Mouse (Mus musculus): Measurements from ENCODE around the gene Ptpn20. TPM values are rescaled to one million over a fixed set of nuclear protein-coding genes. Genes with fewer than 3 reads are reported as not detected.

The Ptpn20 gene
- polyA plus RNA-seq, 1 experiment from 2014 or later, result not detected

DNA sequence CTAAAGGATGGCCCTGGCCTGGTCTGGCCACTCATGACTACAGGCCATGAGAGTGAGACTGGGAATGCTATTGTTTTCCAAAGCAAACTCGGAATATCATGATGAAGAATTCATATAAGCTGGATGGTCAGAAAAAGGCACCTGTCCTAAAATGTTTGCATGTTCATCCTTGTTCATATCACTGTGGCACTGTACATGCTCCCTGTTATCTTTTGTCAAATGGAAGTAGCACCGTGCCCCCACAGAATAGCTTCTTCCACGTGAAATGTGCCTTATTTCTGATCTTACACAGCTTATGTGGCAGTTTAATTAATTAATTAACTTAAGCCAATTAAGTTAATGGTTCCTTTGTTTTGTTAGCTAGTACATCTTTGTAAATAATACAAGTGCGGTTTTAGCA, 45.3 kb downstream of the Ptpn20 start:
- no peaks in the 10 kb centered on the region for H3K36me3 ChIP-seq
- H3K27me3 ChIP-seq (ENCODE audit: low read depth, poor library complexity, severe bottlenecking), result no peaks in the 10 kb centered on the region
- DNase-seq (ENCODE audit: low spot score), result no peak
- H3K9me3 ChIP-seq (replicated peaks), result no peaks in the 10 kb centered on the region
- no peak overlapping the region for H3K4me3 ChIP-seq
- H3K4me1 ChIP-seq, result no peaks in the 10 kb centered on the region
- WGBS, result 92% methylated on average over 4 of the region's 4 CpGs
- H3K27ac ChIP-seq (replicated peaks), result no peak overlapping the region

DNA sequence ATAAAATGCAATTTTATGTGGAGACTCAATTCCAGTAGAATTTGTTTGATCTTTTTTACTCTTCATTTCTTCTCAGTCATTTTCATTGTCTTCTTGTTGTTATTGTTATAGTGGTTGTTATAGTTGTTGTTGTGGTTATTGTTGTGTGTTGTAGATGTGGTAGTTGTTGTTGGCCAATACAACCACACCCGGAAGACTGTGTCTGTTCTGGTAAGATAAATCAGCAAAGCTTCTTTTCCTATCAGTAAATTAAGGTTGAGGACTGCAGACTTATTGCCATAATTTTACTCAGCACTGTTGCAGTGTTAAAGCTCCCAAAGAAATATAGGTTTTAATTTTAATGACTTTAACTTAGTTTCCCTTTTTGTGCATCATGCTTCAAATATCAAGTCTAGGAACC, 45.8 kb downstream of the Ptpn20 start:
- Histone ChIP-seq H3K4me1 (no peaks in the 10 kb centered on the region), H3K27me3 (ENCODE audit: low read depth, poor library complexity, severe bottlenecking) (no peaks in the 10 kb centered on the region), H3K4me3 (no peak overlapping the region), H3K9me3 (replicated peaks) (no peaks in the 10 kb centered on the region), H3K36me3 (no peaks in the 10 kb centered on the region), H3K27ac (replicated peaks) (no peak overlapping the region)
- no peak for DNase-seq (ENCODE audit: low spot score)
- 92% methylated on average over 1 of the region's 1 CpGs for whole genome bisulfite sequencing

DNA sequence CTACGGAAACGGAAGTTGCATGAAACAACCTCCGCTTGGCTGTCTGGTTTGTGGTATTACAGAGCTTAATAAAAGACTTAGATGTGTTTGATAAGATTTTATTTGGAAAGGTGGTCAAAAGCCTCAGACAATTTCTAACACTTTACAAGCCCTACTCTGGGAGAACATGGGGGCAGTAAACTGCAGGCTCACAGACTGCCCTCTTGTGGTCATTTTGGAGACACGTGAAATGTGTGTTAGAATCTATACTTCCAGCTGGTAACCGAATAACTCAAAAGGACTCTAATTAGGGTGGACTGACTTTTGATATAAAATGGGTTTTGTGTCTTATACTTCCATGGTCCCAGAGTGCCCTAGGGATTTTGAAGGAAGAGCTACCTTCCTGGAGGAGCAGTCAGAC, 50.4 kb downstream of the Ptpn20 start:
- H3K4me3 ChIP-seq, result no peak overlapping the region
- no peaks in the 10 kb centered on the region for H3K36me3 ChIP-seq
- no peaks in the 10 kb centered on the region for H3K4me1 ChIP-seq
- H3K27ac ChIP-seq (replicated peaks), result no peak overlapping the region
- WGBS, result 81% methylated on average over 5 of the region's 5 CpGs
- no peak for DNase-seq (ENCODE audit: low spot score)
- H3K27me3 ChIP-seq (ENCODE audit: low read depth, poor library complexity, severe bottlenecking), result no peaks in the 10 kb centered on the region
- H3K9me3 ChIP-seq (replicated peaks), result no peaks in the 10 kb centered on the region

DNA sequence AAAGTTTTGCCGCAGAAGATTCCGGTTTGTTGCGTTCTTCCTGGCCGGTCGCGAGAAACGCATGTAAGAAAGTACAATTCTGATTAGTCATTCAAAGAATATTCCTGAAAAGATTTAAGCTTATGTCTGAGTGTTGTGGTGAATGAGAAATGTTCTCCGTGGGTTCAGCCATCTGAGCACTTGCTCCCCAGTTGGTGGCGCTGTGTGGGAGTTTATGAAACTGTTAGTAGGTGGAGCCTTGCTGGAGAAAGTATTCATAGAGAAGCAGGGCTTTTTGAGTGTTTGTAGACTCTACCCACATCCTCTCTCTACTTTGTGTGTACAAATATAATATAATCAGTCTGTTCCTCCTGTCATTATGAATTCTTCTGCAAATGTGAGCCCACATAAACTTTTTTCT, 61.7 kb downstream of the Ptpn20 start:
- no peaks in the 10 kb centered on the region for H3K36me3 ChIP-seq
- no peaks in the 10 kb centered on the region for H3K4me1 ChIP-seq
- H3K27me3 ChIP-seq (ENCODE audit: low read depth, poor library complexity, severe bottlenecking), result no peaks in the 10 kb centered on the region
- DNase-seq (ENCODE audit: low spot score), result no peak
- H3K9me3 ChIP-seq (replicated peaks), result peaks cover 6% of the 10 kb centered on the region; the same call in 1 of the 2 replicates
- H3K4me3 ChIP-seq, result no peak overlapping the region
- WGBS, result 90% methylated on average over 9 of the region's 9 CpGs
- H3K27ac ChIP-seq (replicated peaks), result no peak overlapping the region

DNA sequence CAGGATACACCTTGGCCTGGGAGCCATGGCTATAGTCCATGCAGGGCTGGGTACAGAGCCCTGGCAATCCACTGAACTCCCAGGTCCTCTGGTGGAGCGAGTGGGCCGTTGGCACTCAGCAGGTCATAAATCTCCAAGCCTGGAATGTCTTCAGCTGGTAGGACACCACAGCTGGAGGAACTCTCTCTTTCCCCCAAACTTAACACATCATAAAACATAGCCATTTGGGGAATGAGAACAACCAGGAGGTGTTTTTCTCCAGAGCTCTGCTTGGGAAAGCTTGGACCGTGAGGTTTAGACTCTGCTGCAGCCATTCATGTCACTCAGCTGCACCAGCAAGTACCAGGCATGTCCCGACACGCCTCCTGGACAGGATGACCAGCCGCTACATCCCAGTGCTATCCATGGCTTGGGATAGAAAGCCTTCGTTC, 68.5 kb downstream of the Ptpn20 start:
- Histone ChIP-seq H3K27me3 (ENCODE audit: low read depth, poor library complexity, severe bottlenecking) (peaks cover 11% of the 10 kb centered on the region), H3K4me3 (no peak overlapping the region), H3K9me3 (replicated peaks) (no peaks in the 10 kb centered on the region), H3K27ac (replicated peaks) (no peak overlapping the region), H3K36me3 (no peaks in the 10 kb centered on the region), H3K4me1 (no peaks in the 10 kb centered on the region)
- 89% methylated on average over 7 of the region's 7 CpGs for WGBS
- no peak for DNase-seq (ENCODE audit: low spot score)

DNA sequence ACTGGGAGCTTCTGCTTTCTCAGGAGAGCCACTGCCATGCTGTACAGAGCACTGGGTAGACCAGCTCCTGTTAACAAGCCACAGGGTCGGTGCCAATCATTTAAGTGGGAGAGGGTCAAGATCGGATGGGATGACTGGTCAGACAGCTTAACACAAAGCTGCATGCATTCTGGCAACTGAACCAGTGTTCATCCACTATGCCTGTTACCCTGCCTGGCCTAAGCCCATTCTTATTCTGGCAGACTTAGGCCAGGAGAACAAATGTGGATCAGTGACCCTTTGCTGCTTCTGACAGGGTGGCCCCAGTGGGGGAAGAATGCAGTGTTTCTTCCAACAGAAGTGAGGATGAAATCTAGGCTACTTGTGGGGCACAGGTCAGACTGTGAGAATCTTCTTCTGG, 69.3 kb downstream of the Ptpn20 start:
- Histone ChIP-seq H3K27ac (replicated peaks) (no peak overlapping the region), H3K4me3 (no peak overlapping the region), H3K36me3 (no peaks in the 10 kb centered on the region), H3K9me3 (replicated peaks) (no peaks in the 10 kb centered on the region), H3K27me3 (ENCODE audit: low read depth, poor library complexity, severe bottlenecking) (peaks cover 11% of the 10 kb centered on the region), H3K4me1 (no peaks in the 10 kb centered on the region)
- DNase-seq (ENCODE audit: low spot score), result no peak
- 63% methylated on average over 2 of the region's 2 CpGs for WGBS

DNA sequence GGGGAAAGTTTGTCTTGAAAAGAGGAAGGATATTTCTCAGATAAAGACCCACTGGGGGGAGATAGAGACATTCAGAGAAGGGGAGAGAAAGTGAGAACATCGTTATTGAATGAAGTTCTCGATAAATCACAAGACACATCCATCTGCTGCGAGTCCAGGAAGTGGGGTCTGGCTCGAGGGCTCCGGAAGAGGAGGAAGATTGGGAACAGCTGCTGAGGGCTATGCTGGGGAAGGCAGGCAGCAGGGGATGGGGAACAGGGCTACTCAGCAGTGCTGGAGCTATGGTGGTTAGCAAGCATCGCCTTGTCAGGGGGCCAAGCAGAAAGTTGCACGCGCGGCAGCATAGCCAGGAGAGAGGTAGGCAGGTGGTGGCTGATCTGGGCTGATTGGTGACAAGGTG, 73.1 kb downstream of the Ptpn20 start:
- H3K27ac ChIP-seq (replicated peaks), result no peak overlapping the region
- H3K27me3 ChIP-seq (ENCODE audit: low read depth, poor library complexity, severe bottlenecking), result peaks cover 2% of the 10 kb centered on the region; the same call in 1 of the 2 replicates
- H3K4me3 ChIP-seq, result no peak overlapping the region
- no peaks in the 10 kb centered on the region for H3K36me3 ChIP-seq
- WGBS, result 87% methylated on average over 9 of the region's 9 CpGs
- DNase-seq (ENCODE audit: low spot score), result no peak
- H3K4me1 ChIP-seq, result no peaks in the 10 kb centered on the region
- H3K9me3 ChIP-seq (replicated peaks), result no peaks in the 10 kb centered on the region

DNA sequence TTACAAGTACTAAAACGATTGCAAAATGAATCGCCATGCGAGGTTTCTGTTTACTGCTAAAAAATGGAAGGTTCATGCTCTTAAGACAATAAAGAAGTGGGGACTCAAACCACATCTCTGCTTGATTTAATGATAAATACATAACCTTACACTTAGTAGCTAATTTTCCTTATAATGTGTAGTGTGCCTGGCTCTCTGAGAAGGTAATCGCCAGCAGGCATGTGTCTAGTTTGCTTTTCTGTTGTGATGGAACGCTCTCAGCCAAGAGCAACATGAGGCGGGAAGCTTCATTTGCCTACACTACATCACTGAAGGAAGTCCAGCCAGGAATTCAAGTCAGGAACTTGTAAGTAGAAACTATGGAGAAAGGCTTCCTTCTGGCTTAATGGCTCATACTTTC, 77.3 kb downstream of the Ptpn20 start:
- no peak for DNase-seq (ENCODE audit: low spot score)
- no peaks in the 10 kb centered on the region for H3K9me3 ChIP-seq (replicated peaks)
- H3K4me1 ChIP-seq, result no peaks in the 10 kb centered on the region
- WGBS, result 91% methylated on average over 6 of the region's 6 CpGs
- no peak overlapping the region for H3K27ac ChIP-seq (replicated peaks)
- no peak overlapping the region for H3K4me3 ChIP-seq
- H3K27me3 ChIP-seq (ENCODE audit: low read depth, poor library complexity, severe bottlenecking), result no peaks in the 10 kb centered on the region
- no peaks in the 10 kb centered on the region for H3K36me3 ChIP-seq

DNA sequence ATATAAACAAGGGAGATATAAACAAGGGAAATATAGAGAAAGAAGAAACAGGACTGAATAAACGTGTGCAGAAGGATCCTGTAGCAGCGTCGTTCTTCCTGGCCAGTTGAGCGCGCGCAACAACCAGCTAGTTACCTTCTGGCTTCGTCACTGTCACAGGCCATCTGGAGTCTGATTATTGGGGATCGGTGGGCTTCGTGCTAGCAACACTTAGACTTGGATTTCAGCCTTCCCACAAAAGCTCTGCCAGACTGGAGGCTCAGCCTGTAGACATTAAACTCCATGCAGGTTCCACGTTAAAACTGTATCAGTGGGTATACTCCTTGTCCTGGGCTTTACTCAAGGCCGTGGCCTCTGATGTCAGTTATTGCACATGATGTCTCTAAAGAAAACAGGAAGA, 80.9 kb downstream of the Ptpn20 start:
- 92% methylated on average over 11 of the region's 11 CpGs for WGBS
- Histone ChIP-seq H3K9me3 (replicated peaks) (no peaks in the 10 kb centered on the region), H3K36me3 (no peaks in the 10 kb centered on the region), H3K4me3 (no peak overlapping the region), H3K27me3 (ENCODE audit: low read depth, poor library complexity, severe bottlenecking) (no peaks in the 10 kb centered on the region), H3K4me1 (no peaks in the 10 kb centered on the region), H3K27ac (replicated peaks) (no peak overlapping the region)
- no peak for DNase-seq (ENCODE audit: low spot score)

DNA sequence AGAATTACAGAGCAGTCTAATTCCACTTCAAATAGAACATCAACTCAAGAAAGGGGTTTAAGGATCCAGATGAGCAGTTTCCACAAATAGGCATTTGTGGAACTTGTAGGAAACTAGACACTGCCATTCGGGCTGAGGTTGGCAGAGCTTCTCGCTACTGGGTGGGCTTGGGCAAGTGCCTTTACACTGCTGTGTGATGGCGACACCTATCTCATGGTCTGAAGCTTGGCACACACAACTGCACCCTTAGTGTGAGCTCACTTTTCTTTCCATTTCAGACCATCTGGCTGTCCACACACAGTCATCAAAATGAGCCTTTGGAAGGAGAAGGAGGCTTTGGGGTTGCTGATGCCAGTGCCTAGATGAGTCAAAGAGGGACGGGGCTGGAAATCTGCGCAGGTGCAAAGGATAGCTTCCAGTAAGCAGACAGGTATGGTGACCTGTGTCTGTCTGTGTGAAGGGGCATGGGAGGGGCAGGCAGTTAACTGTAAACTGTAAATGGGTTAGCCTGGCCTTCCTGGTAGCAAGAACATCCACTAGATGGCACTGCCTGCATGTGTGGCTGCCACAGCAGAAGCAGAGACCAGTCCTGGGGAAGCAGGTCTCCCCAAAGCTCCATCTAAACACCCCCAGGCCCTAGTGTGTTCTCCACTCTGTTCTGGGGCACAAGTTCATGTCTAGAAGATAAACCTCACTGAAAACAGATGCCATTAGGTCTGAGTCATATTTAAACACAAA, 84.5 kb downstream of the Ptpn20 start:
- Histone ChIP-seq H3K36me3 (no peaks in the 10 kb centered on the region), H3K27me3 (ENCODE audit: low read depth, poor library complexity, severe bottlenecking) (no peaks in the 10 kb centered on the region), H3K27ac (replicated peaks) (no peak overlapping the region), H3K4me1 (no peaks in the 10 kb centered on the region), H3K4me3 (no peak overlapping the region), H3K9me3 (replicated peaks) (no peaks in the 10 kb centered on the region)
- DNase-seq (ENCODE audit: low spot score), result no peak
- 81% methylated on average over 5 of the region's 5 CpGs for WGBS

DNA sequence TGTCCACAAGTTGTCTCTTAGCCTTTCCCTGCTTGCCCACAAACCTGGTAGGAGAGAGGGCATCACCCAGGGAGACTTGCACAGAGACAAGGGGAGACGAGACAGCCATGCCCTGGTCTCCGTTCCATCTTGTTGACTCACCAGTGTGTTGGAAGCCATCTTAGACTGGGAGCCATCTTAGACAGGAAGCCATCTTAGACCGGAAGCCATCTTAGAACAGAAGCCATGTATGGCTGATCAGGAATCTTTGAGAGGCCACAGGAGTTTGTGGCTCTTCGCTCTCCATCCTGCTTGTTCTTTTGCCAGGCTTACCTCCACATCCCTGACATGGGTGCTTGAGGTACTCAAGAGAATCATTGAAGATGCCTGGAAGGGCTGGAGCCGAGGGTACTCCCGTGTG, 89.0 kb downstream of the Ptpn20 start:
- 91% methylated on average over 6 of the region's 6 CpGs for WGBS
- no peaks in the 10 kb centered on the region for H3K36me3 ChIP-seq
- no peaks in the 10 kb centered on the region for H3K9me3 ChIP-seq (replicated peaks)
- no peak overlapping the region for H3K4me3 ChIP-seq
- H3K27ac ChIP-seq (replicated peaks), result no peak overlapping the region
- DNase-seq (ENCODE audit: low spot score), result no peak
- H3K27me3 ChIP-seq (ENCODE audit: low read depth, poor library complexity, severe bottlenecking), result no peaks in the 10 kb centered on the region
- no peaks in the 10 kb centered on the region for H3K4me1 ChIP-seq

DNA sequence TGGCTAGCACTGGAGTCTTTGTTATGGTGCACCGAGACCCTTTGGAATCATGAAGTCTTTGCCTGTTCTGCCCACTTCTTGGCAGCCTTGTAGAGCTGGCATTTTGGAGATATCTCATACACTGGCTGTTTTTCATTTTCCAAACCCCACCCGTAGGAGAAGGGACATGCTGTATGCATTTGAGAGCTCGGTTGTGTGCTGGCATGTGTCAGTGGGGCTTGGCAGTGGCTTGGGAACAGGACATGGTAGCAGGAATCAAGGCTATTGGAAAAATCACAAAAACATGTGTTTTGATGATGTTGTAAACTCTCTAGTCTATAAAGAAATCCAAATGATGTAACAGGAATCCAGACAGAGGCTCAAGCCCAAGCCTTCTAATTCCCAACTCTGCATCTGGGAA, 89.7 kb downstream of the Ptpn20 start:
- Histone ChIP-seq H3K27me3 (ENCODE audit: low read depth, poor library complexity, severe bottlenecking) (no peaks in the 10 kb centered on the region), H3K27ac (replicated peaks) (no peak overlapping the region), H3K9me3 (replicated peaks) (no peaks in the 10 kb centered on the region), H3K4me3 (no peak overlapping the region), H3K4me1 (peaks cover 2% of the 10 kb centered on the region), H3K36me3 (no peaks in the 10 kb centered on the region)
- WGBS, result 94% methylated on average over 3 of the region's 3 CpGs
- no peak for DNase-seq (ENCODE audit: low spot score)

DNA sequence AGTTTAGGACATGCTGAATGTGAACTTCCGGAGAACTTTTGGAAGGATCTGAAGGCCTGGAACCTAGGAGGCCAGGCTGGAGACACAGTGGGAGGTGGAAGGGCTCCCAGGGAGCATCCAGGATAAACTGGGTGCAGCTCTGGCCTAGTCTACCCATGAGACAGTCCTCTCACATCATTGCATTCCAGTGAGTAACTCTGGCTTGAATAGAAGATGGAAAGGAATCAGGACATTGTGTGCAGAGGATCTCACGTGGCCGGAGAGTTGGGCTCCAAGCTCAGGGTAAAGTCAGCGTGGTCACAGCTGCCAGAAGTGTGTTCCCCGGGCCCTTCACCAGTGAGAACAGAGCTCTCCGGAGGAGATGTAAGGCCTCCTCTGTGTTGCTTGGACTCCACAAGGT, 91.6 kb downstream of the Ptpn20 start:
- DNase-seq (ENCODE audit: low spot score), result no peak
- WGBS, result 96% methylated on average over 6 of the region's 6 CpGs
- H3K4me1 ChIP-seq, result peaks cover 4% of the 10 kb centered on the region

DNA sequence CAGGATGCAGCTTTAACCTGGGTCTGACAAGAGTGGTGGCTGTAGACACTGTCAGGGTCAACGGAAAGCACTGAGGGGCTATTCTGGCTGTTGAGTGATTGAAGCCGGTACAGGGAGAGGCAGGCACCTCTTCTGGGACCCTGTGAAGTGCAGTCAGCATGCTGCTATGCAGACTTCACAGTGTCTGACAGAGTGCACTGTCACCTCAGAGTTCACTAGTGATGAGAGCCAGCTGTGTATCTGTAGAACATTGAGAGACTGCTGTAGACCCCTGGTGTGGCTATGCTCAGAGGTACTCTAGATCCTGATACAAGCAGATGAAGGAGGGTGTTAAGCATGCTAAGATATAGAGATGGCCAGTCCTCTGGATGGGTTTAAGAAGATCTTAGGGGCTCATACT, 93.8 kb downstream of the Ptpn20 start:
- Histone ChIP-seq H3K27ac (replicated peaks) (no peak overlapping the region), H3K27me3 (ENCODE audit: low read depth, poor library complexity, severe bottlenecking) (no peaks in the 10 kb centered on the region), H3K4me3 (no peak overlapping the region)

More for the DNA sequence above, 91.6 kb downstream of the Ptpn20 start:
- no peaks in the 10 kb centered on the region for H3K36me3 ChIP-seq
- H3K9me3 ChIP-seq (replicated peaks), result no peaks in the 10 kb centered on the region
- no peak overlapping the region for H3K4me3 ChIP-seq
- no peak overlapping the region for H3K27ac ChIP-seq (replicated peaks)
- no peaks in the 10 kb centered on the region for H3K27me3 ChIP-seq (ENCODE audit: low read depth, poor library complexity, severe bottlenecking)

More for the DNA sequence above, 93.8 kb downstream of the Ptpn20 start:
- no peaks in the 10 kb centered on the region for H3K9me3 ChIP-seq (replicated peaks)
- H3K36me3 ChIP-seq, result no peaks in the 10 kb centered on the region
- WGBS, result 89% methylated on average over 2 of the region's 2 CpGs
- peaks cover 11% of the 10 kb centered on the region for H3K4me1 ChIP-seq
- DNase-seq (ENCODE audit: low spot score), result no peak
